Mouse (Mus musculus) kidney, postnatal 25 days (tissue): ENCODE measurements around the gene Pitpnm2.

ENCODE experiments used
- DNase-seq, 2 experiments: peaks; one replicate each; pipeline ENCODE4 v3.0.0; 2021; ENCODE audit warnings: mixed read lengths in 2 of 2

Pitpnm2 gene

GRCm38 (mm10) chr5:124086876-124087275 lies 162.7 kb downstream of the Pitpnm2 start:
- DNase-seq = no peak

- no peak for DNase-seq
These were observed 164.0 kb downstream of the Pitpnm2 start for GRCm38 (mm10) chr5:124085513-124085912.

- peak; percentile 89 to 90 for DNase-seq
These were observed 164.9 kb downstream of the Pitpnm2 start for GRCm38 (mm10) chr5:124084588-124085173.

GRCm38 (mm10) chr5:124083850-124084587 lies 165.5 kb downstream of the Pitpnm2 start:
- peak; percentile 54 to 75 for DNase-seq

GRCm38 (mm10) chr5:124082941-124083688 lies 166.4 kb downstream of the Pitpnm2 start:
- DNase-seq = no peak

- no peak for DNase-seq
These were observed 167.1 kb downstream of the Pitpnm2 start for GRCm38 (mm10) chr5:124082447-124082846.

- DNase-seq = no peak
These were observed 169.7 kb downstream of the Pitpnm2 start for GRCm38 (mm10) chr5:124079880-124080279.

GRCm38 (mm10) chr5:124078794-124079416 lies 170.7 kb downstream of the Pitpnm2 start:
- DNase-seq = no peak

- DNase-seq = no peak
These were observed 171.6 kb downstream of the Pitpnm2 start for GRCm38 (mm10) chr5:124077856-124078460.

- no peak for DNase-seq
These were observed 172.3 kb downstream of the Pitpnm2 start for GRCm38 (mm10) chr5:124077241-124077640.

GRCm38 (mm10) chr5:124076559-124076958 lies 173.0 kb downstream of the Pitpnm2 start:
- DNase-seq = no peak

- no peak for DNase-seq
These were observed 173.8 kb downstream of the Pitpnm2 start for GRCm38 (mm10) chr5:124075716-124076115.

- no peak for DNase-seq
These were observed 174.7 kb downstream of the Pitpnm2 start for GRCm38 (mm10) chr5:124074845-124075307.

- no peak for DNase-seq
These were observed 175.9 kb downstream of the Pitpnm2 start for GRCm38 (mm10) chr5:124073682-124074081.

GRCm38 (mm10) chr5:124069657-124070056 lies 179.9 kb downstream of the Pitpnm2 start:
- DNase-seq = no peak
